9 mouse cellular contexts compared by ENCODE assay signal in the genomic region with DNA sequence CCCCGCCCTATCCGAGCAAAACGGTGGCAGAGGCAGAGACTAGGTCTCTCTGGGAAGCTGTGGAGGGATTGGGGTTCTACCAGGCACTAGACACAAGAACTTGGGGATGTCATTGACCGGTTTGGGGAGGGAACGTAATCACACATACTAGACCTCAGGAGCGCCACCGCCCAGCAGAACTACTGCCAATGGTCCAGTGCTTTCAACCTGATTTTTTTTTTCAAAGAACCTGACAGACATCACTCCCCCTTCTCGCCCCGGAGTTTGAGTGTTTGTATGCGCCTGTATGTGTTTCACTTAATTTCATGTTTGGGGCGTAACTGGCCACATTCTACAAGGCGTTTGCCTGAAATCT. TPM values are rescaled to one million over a fixed set of nuclear protein-coding genes. Genes with fewer than 3 reads are reported as not detected.
DNase-seq lines count a peak whose midpoint lies in the region; ATAC-seq and TF ChIP-seq lines count a peak whose summit lies in the region.
"Had no signal": no experiment of that assay in that cellular context is flagged by ENCODE, and none has a peak within 500 bp of the region (broad histone marks: within the 10 kb centered on the region; RNA-seq: fewer than 3 reads in every experiment).

No protein-coding gene starts in this region.

- H3K4me1 ChIP-seq in heart, embryonic 15.5 days (replicated peaks) = peaks cover 19% of the 10 kb centered on the region
- no peaks in the 10 kb centered on the region for H3K4me1 ChIP-seq in bone marrow macrophage, adult 2 months (ENCODE audit: control insufficient read depth, insufficient read depth, low read length)
- H3K4me1 ChIP-seq in hindbrain, embryonic 12.5 days = peaks cover 7% of the 10 kb centered on the region
- peaks cover 40% of the 10 kb centered on the region for H3K4me1 ChIP-seq in midbrain, embryonic 10.5 days

- no peak overlapping the region for H3K27ac ChIP-seq in heart, embryonic 15.5 days
- no peak overlapping the region for H3K27ac ChIP-seq in bone marrow macrophage, adult 2 months (ENCODE audit: insufficient read depth, low read depth, low read length)
- H3K27ac ChIP-seq in hindbrain, embryonic 12.5 days = no peak overlapping the region
- H3K27ac ChIP-seq in midbrain, embryonic 10.5 days (replicated peaks) = peak overlapping the region; percentile 85

- TF ChIP-seq POLR2A in bone marrow macrophage, adult 2 months (IDR thresholded peaks at IDR 0.05; ENCODE audit: borderline replicate concordance, low read depth, low read length) = no peak

- H3K9me3 ChIP-seq in heart, embryonic 15.5 days (replicated peaks) = no peaks in the 10 kb centered on the region
- no peaks in the 10 kb centered on the region for H3K9me3 ChIP-seq in hindbrain, embryonic 12.5 days (replicated peaks)
- no peaks in the 10 kb centered on the region for H3K9me3 ChIP-seq in midbrain, embryonic 10.5 days (replicated peaks)

- DNase-seq in heart, adult 8-10 months (ENCODE audit: low spot score) = no peak
- DNase-seq in midbrain, embryonic 10.5 days (ENCODE audit: low spot score) = no peak
- no peak for DNase-seq in ovary, postnatal 36 days (ENCODE audit: low spot score)
- DNase-seq in cerebellum, adult 9-11 months = no peak

- peak overlapping the region; percentile 95 for H3K4me2 ChIP-seq in heart, embryonic 15.5 days
- H3K4me2 ChIP-seq in hindbrain, embryonic 12.5 days (replicated peaks) = peak overlapping the region; percentile 97

- no peaks in the 10 kb centered on the region for H3K36me3 ChIP-seq in heart, embryonic 15.5 days
- no peaks in the 10 kb centered on the region for H3K36me3 ChIP-seq in hindbrain, embryonic 12.5 days
- H3K36me3 ChIP-seq in midbrain, embryonic 10.5 days = peaks cover 5% of the 10 kb centered on the region; the same call in 1 of the 2 replicates

- H3K4me3 ChIP-seq in heart, embryonic 15.5 days = peak overlapping the region; percentile 55
- H3K4me3 ChIP-seq in bone marrow macrophage, adult 2 months (ENCODE audit: insufficient read depth, low read length) = peak overlapping the region; percentile 7
- peak overlapping the region; percentile 57 for H3K4me3 ChIP-seq in hindbrain, embryonic 12.5 days
- peak overlapping the region; percentile 77 for H3K4me3 ChIP-seq in midbrain, embryonic 10.5 days

- TF ChIP-seq CTCF in bone marrow macrophage, adult 2 months (IDR thresholded peaks at IDR 0.05; ENCODE audit: low read depth, low read length) = no peak

- 6% methylated on average over 12 of the region's 12 CpGs for WGBS in heart, embryonic 15.5 days
- WGBS in hindbrain, embryonic 12.5 days = 3% methylated on average over 12 of the region's 12 CpGs
- WGBS in midbrain, embryonic 10.5 days = 3% methylated on average over 12 of the region's 12 CpGs

- peaks cover 54% of the 10 kb centered on the region for H3K27me3 ChIP-seq in heart, embryonic 15.5 days
- H3K27me3 ChIP-seq in hindbrain, embryonic 12.5 days = peaks cover 34% of the 10 kb centered on the region
- peaks cover 69% of the 10 kb centered on the region for H3K27me3 ChIP-seq in midbrain, embryonic 10.5 days (ENCODE audit: low read depth, poor library complexity, severe bottlenecking)
- H3K27me3 ChIP-seq: CH12.LX had no signal

- no peak for ATAC-seq in heart, embryonic 15.5 days (replicated peaks; ENCODE audit: insufficient number of reproducible peaks, insufficient read depth, low FRiP score, low read depth)
- ATAC-seq in hindbrain, embryonic 12.5 days (ENCODE audit: low FRiP score) = no peak
- no peak for ATAC-seq in cerebellum, adult (ENCODE audit: insufficient number of reproducible peaks, low FRiP score, low TSS enrichment)

- no peak overlapping the region for H3K9ac ChIP-seq in heart, embryonic 15.5 days
- peak overlapping the region; percentile 53 for H3K9ac ChIP-seq in hindbrain, embryonic 12.5 days

RNA-seq across cellular contexts. Expression of a gene that starts 1.1 kb away (rescaled TPM):
- 0.45 and 1.7 TPM in 2 replicates for polyA plus RNA-seq in heart, embryonic 15.5 days (2015; fragmentation: Nextera tagmentation; extraction: Ambion mirVana)
- total RNA-seq in heart, adult 8-10 months (2022) = under 1 TPM in 1 of 4 experiments, not detected in 3; 0.82 TPM
- polyA plus RNA-seq in bone marrow macrophage, adult 2 months (2012; ENCODE audit: insufficient read depth, insufficient read length, missing spikeins) = not detected in 2 replicates
- 4.9 and 5.1 TPM in 2 replicates for polyA plus RNA-seq in hindbrain, embryonic 12.5 days (2016; fragmentation: Nextera tagmentation; extraction: Ambion mirVana)
- polyA plus RNA-seq in midbrain, embryonic 10.5 days (2016; fragmentation: Nextera tagmentation; extraction: Ambion mirVana) = 10.7 and 13.7 TPM in 2 replicates
- total RNA-seq: CH12.LX had no signal

Comparison
In these comparisons a context has a peak if more than half of its experiments do, and no peak if none do; other contexts are left out.
1. H3K4me3 ChIP-seq: peak in every context shown above with its lines; median percentile 77 in midbrain, embryonic 10.5 days; 57 in hindbrain, embryonic 12.5 days; 55 in heart, embryonic 15.5 days; 7 in bone marrow macrophage, adult 2 months.